Mouse (Mus musculus) c-Kit-positive CD71-positive TER-119-positive erythroid progenitor cells, embryonic 14.5 days (primary cell): ENCODE data around the gene Scarb1.

Experiments used
- DNase-seq: peaks from one replicate; pipeline ENCODE4 v3.0.0-alpha.2; 2013; ENCODE audit warnings: low spot score

The Scarb1 gene

GRCm38 (mm10) chr5:125305229-125306081 is 35.4 kb downstream of the Scarb1 start:
- DNase-seq = no peak

- peak; percentile 45 for DNase-seq
Measured at GRCm38 (mm10) chr5:125304245-125304856, 36.5 kb downstream of the Scarb1 start.

- DNase-seq = no peak
Measured at GRCm38 (mm10) chr5:125303055-125303454, 37.8 kb downstream of the Scarb1 start.

GRCm38 (mm10) chr5:125298234-125298633 is 42.7 kb downstream of the Scarb1 start:
- DNase-seq = no peak

GRCm38 (mm10) chr5:125297171-125297570 is 43.7 kb downstream of the Scarb1 start:
- DNase-seq = no peak

- no peak for DNase-seq
Measured at GRCm38 (mm10) chr5:125292951-125293350, 47.9 kb downstream of the Scarb1 start.

GRCm38 (mm10) chr5:125291895-125292294 is 49.0 kb downstream of the Scarb1 start:
- DNase-seq = no peak

- DNase-seq = no peak
Measured at GRCm38 (mm10) chr5:125291387-125291786, 49.5 kb downstream of the Scarb1 start.

- no peak for DNase-seq
Measured at GRCm38 (mm10) chr5:125287053-125287655, 53.7 kb downstream of the Scarb1 start.

- no peak for DNase-seq
Measured at GRCm38 (mm10) chr5:125286090-125286489, 54.8 kb downstream of the Scarb1 start.

- no peak for DNase-seq
Measured at GRCm38 (mm10) chr5:125283748-125284640, 56.9 kb downstream of the Scarb1 start.

- DNase-seq = no peak
Measured at GRCm38 (mm10) chr5:125279216-125279615, 61.7 kb downstream of the Scarb1 start.

GRCm38 (mm10) chr5:125278314-125278713 is 62.6 kb downstream of the Scarb1 start:
- DNase-seq = no peak

GRCm38 (mm10) chr5:125277313-125277712 is 63.6 kb downstream of the Scarb1 start:
- no peak for DNase-seq

GRCm38 (mm10) chr5:125276765-125277164 is 64.1 kb downstream of the Scarb1 start:
- no peak for DNase-seq

- no peak for DNase-seq
Measured at GRCm38 (mm10) chr5:125275315-125275714, 65.6 kb downstream of the Scarb1 start.

- no peak for DNase-seq
Measured at GRCm38 (mm10) chr5:125274773-125275172, 66.1 kb downstream of the Scarb1 start.

GRCm38 (mm10) chr5:125274182-125274581 is 66.7 kb downstream of the Scarb1 start:
- no peak for DNase-seq

GRCm38 (mm10) chr5:125273666-125274109 is 67.2 kb downstream of the Scarb1 start:
- peak; percentile 54 for DNase-seq

- no peak for DNase-seq
Measured at GRCm38 (mm10) chr5:125272231-125272988, 68.5 kb downstream of the Scarb1 start.
